Mouse (Mus musculus) adrenal gland (tissue): ENCODE results near the gene Xrcc3.

Experiments used
- intact Hi-C: fragments of 180-260 bp; cut with DNase I; formaldehyde crosslinking; loops from one replicate; pipeline ENCODE4 v1.15.1; 2025

Gene Xrcc3

DNA sequence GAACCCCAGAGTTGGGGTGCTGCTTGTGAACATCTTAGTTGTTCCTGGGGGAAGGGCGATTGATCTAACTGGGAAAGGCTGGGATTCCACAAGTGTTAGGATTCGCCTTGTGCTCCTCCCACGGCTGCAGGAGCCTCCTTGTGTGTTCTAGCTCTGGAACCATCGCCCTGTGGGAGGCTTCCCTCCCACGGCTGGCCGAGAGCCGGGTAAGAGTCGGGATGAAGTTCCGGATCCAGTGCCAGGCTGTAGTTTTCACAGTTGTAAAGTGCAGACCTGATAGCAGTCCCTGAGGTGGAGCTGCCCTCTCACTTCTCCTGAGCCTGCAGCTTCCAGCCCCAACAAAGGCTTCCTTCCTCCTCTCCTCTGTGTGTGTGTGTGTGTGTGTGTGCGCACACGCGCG is 2.9 kb upstream of the Xrcc3 start:
- intact Hi-C loops = no loop called here

DNA sequence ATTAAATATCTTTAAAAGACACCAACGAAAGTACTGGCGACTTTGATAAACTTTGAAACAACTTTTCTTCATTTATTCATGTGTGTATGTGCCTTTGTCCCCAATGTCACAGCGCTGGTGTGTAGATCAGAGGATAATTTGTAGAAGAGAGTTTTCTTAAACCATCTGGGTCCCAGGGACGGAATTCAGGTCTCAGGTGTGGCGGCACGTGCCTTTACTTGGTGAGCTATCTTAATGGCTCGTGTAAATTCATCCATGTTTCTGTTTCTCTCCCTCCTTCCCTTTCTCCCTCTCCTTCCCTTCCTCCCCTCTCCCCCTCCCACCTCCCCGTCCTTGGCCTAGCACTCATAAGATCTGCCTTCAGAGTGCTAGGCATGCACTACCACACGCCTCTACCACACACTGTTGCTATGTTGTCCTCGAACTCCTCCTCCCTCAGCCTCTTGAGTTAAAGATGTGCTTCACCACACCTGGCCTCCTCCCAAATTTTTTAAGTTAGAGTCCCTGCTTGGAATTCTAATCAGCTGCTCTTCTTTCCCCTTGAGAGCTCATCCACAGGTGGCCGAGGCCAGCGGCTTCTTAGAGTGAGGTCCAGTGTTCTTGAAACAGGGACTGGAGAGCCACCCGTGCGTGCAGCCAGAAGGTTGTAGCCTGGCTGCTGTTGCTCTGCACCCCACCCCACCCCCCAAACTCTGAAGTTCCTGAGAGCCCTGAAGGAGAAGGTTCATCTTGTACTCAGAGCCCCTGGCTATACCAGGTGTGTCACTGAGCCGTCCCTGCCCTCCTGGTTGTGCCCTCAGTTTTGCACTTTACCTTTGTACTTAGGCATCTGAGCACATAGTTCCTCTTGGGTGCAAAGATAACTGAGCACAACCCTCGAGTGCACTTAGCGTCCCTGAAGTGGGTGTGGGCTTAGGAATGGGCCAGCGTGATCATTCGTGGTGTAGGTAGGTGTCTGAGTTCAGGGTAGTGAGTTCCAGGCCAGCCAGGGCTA is 1.4 kb upstream of the Xrcc3 start:
- intact Hi-C loops = no loop called here

DNA sequence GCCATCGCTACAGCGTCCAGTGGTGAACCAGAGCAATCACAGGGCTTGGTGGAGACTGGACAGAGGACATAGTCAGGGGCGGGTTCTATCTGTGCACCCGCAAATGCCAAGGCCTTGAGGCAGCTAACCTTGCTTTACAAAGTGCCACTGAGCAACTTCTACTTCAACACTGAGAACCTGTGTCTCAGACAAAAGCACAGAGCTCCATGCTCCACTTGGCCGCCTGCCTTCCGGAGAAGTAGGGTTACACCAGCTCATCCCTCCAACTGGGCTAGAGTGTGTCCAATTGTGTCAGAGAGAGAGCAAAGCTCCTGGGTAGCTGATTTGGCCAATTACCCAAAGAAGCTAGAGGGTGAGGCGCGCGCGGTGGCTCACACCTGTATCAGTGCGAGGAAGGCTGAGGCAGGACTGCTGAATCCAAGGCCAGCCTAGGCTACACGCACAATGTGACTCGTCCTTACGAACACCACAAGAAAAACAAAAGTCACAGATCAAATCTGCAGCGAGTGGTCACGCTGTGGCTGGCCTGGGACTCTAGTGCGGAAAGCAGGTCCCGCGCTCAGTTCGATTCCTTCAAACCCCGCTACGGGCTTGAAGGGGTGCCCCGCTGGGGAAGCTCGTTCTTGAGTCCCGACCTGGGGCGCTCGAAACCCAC is 435 bp downstream of the Xrcc3 start:
- intact Hi-C loops = no loop called here

DNA sequence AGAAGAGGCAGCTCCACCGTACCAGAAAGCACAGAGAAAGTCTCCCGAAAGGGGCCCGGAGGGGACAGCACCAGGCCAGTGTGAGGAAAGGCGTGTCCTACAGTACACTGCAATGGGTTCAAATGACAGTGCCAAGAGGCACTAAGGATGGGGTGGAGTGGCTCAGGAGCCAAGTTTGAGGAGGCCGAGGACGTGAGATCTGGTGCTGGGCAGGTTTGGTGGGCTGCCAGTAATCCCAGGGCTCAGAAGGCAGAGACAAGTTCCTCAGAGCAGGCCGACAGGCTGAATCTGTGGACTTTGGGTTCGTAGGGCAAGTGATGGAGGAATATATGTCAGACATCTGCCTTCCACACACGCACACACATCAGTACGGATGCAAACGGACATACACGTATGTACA is 1.1 kb downstream of the Xrcc3 start:
- intact Hi-C loops = no loop called here

- intact Hi-C loops = no loop called here
Observed at GRCm38 (mm10) chr12:111812075-111812474, 1.6 kb downstream of the Xrcc3 start.

GRCm38 (mm10) chr12:111809762-111810161 is 3.9 kb downstream of the Xrcc3 start:
- intact Hi-C loops = no loop called here

GRCm38 (mm10) chr12:111808775-111809174 is 4.9 kb downstream of the Xrcc3 start:
- intact Hi-C loops = no loop called here

DNA sequence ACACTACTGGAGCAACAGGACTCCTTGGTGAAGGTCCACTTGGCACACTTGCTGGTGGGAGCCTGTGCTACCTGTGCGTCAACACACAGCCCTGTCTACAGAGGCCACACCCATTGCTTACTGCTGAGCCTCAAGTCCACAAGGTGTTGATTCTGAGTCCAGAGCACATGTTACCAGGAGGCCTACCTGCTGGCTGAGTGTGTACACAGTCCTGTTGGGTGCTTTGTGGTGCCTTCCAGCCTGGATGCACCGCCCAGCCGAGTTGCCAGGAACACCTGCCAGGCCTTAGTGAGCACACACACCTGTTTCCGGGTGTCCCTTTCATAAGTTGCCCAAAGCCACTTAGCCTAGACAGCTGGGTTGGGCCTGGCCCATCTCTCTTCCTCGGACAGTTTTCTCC is 10.1 kb downstream of the Xrcc3 start:
- intact Hi-C loops = no loop called here

DNA sequence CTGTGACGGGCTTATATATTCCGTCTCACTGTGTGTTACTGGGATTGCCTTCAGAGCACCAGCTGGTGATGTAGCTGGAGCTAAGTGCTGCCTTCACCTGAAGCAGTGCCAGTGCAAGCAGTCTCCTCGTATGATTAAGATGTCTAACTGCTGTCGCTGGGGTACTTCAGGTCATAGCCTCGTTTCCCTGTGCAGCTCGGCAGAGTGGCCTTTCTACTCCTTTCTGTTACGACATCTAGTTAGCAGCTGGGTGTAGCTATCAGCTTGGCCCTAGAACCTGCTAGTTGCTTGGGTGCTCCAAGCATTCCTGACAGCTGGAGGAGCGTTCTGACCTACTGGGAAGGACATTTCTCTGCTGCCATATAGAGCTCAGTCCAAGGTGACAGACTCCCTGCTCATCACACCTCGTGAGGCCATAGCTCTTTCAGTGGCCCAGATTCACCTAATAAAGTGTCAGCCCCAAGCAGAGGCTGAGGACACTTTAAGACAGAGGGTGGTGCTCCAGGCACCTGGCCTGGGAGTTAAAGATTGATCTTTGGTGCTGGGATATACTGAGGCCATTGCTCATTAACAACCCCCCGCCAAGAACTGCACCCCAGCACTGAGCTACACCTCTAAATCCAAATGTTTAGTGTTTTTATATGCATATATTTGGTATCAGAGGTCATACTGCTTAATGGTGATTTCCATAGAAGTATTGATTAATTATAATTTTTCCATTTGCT is 13.1 kb downstream of the Xrcc3 start:
- intact Hi-C loops = no loop called here

DNA sequence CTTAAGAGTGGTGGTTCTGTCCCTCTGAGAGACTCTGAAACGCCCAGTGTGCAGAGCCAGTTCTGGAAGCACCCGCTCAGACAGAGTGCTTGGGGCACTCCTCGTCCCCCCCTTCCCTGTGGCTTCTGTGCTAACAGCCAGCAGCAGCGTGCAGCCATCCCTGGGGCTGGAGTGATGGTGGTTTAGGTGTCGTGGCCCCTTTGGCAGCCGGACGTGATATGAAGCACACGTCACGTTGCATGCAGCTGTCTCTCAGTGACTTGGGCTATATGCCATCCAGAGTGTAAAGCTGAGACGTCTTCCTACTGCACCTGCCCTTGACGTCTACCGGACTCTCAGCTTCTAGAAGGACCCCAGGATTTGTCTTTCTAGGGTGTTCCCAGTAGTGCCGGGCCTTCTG is 15.2 kb downstream of the Xrcc3 start:
- intact Hi-C loops = no loop called here

DNA sequence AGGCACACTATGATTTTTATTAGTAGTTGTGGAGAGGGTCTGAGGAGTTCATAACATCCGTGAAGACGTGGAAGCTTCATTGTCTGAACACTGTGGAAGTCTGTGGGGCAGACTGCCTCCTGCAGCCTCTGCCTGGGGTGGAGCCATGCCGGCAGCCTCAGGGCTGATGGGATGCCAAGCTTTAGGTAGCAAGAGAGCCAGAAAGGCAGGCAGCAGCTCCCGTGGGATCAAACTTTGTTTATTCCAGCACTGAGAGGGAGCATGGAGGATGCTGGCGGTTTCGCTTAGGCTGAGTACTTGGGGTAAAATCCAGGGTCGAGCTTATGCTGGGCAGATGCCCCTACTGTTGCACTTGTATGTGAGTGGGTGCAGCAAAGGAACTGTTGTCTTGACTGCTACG is 16.4 kb downstream of the Xrcc3 start:
- intact Hi-C loops = no loop called here

DNA sequence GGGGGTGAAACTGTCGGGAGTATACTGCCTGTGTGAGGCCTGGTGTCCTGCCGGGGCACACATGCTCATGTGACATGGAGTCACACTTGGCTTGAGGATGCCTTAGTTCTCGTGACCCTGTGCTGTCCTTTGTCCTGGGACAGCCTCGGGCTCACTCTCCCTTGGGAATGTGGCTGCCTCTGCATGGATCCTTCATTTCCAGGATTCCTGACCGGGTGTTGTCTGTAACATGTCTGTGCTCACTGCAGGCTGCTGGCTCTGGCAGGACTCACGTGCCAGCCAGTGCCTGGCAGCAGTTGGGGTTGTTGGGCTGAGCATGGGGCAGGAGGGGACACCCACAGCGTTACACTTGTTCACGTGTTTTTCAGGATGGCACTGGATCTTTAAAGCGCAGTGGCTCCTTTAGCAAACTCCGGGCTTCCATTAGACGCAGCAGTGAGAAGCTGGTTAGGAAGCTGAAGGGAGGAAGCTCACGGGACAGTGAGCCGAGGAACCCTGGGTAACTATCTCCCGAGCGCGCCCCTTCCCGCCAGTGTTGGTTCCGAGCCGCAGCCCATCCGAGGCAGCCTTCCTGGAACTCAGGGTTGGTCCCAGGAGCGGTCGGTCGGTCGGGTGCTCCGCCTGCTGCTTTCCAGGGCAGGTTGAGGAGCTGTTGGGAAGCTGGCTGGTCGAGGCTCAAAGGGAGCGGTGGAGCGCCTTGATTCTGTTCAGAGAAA is 18.3 kb downstream of the Xrcc3 start:
- intact Hi-C loops = no loop called here

- intact Hi-C loops = no loop called here
Observed at GRCm38 (mm10) chr12:111794526-111795179, 19.0 kb downstream of the Xrcc3 start.

GRCm38 (mm10) chr12:111794102-111794501 is 19.6 kb downstream of the Xrcc3 start:
- intact Hi-C loops = no loop called here

DNA sequence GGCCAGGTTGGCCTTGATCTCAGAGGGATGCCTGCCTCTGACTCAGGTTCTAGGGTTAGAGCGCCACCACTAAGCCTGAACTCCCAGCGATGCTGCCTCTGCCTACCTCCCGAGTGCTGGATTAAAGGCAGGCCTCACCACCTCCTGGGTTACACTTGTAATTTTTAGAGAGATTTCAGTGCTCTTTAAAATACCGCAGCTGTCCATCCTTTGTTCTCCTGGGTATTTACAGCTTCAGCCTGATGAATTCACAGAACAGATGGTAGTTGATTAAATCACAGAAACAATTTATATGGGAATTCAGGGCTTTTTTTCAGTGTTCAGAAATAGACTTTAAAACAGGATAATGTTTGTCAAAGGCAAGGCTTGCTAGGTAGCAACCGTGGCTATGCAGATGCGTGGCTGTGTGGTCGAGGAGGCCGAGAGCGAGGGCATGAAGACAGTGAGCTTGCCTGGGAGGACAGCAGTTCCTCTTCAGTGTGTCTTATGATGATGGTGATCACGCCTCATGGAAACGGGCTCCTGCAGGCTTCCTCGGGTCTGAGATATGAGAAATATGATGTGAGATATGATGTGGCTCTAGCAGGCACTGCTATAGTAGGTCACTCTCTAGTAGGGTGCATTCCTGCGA is 22.1 kb downstream of the Xrcc3 start:
- intact Hi-C loops = no loop called here

DNA sequence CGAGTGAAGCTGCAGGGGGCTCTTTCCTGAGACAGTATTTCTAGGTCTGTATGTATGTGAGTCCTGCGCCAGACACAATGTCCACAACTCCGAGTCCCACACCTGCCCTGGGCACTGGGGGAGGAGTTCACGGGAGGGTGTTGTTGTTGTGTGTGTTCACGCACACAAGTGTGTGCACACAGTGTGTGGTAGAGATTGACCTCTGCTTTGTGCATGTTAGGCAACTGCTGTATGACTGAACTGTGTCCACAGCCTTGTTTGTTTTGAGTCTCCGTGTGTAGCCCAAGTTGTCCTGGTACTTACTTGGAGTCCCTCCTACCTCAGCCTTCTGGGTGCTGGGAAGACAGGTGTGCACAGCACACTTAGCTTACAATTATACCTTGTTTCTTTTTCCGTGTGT is 23.0 kb downstream of the Xrcc3 start:
- intact Hi-C loops = no loop called here

DNA sequence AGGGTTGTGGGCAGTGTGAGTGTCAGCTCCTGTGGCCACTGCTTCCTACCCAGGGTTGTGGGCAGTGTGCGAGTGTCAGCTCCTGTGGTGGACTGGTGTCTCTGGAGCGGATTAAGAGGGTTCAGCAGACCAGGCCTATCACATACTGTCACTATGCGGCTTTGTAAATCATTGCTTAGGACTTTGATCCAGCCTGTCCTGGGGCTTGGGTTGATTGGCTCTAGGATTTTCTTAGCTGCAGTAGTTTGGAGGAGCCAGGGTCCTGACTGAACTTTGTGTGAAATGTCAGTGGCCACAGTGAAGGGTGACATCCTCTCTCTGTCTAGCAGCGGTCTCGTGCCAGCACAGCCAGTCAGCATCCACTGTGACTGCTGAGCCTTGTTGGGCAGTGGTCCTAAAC is 23.6 kb downstream of the Xrcc3 start:
- intact Hi-C loops = no loop called here

DNA sequence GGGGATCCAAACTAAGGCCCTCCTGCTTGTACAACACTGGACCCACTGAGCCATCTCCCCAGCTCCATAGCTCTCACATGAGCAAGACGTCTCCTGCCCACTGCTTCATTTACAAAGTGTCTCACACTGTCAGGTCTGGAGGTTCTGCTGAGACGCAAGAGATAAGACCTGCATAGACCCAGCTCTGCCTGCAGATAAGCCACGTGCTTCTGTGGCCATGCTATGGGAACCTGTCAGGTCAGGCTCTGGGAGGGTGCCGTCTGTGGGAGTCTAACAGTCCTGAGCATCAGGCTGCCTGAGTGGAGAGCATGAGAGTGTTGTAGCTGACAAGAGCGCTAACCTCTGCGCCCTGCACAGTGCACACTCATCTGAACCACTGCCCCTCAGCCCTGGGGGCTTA is 26.7 kb downstream of the Xrcc3 start:
- intact Hi-C loops = no loop called here

DNA sequence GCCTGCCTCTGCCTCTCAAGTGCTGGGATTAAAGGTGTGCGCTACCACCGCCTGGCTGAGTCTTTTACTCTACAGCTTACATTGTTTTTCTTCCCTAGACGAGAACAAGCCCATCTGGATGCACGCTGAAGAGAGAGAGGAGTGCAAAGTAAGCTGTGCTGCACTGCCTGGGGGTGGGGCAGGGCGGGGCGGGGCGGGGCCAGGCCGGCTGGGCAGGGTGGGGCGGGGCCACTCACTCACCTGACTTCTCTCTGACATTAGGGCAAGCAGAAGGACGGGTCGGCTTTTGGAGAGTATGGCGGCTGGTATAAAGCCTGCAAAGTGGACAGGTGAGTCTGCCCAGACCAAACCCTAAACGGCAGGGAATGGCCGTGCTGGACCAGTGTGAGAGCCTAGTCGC is 28.5 kb downstream of the Xrcc3 start:
- intact Hi-C loops = no loop called here

DNA sequence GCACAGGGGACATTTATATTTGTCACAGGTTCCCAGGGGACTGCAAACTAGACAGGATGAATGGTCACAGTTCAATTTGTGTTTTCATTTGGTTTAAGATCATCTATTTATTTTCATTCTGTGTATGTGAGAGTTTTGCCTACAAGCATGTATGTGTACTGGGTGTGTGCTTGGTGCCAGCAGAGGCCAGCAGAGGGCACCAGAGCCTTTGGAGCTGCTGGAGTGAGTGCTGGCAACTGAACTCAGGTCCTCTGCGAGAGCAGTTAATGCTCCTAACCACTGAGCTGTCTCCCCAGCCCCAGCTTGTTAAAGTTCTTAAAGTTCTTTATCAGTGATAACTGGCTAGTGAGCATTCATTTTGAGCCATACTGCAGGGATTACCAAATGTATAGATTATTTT is 34.1 kb downstream of the Xrcc3 start:
- intact Hi-C loops = no loop called here
